Mouse (Mus musculus) kidney, embryonic 15.5 days (tissue): ENCODE measurements around the gene Ints7. TPM values are rescaled to one million over a fixed set of nuclear protein-coding genes. Genes with fewer than 3 reads are reported as not detected.

Experiments used
- ATAC-seq: fragments of 200-750 bp; cut with Nextera tagmentation; replicated peaks from 2 replicates; pipeline ENCODE4 v1.8.0; 2017; ENCODE audit warnings: moderate TSS enrichment; ENCODE audit not compliant: low FRiP score
- H3K27ac ChIP-seq: fragments of 300-500 bp; sonication (generic); 2 replicates; pipeline ENCODE4 v1.5.1; 2015; ENCODE audit warnings: mild to moderate bottlenecking, inconsistent platforms
- H3K27me3 ChIP-seq: fragments of 300-500 bp; sonication (generic); 2 replicates; pipeline ENCODE4 v1.6.1; 2015; ENCODE audit warnings: inconsistent platforms
- H3K36me3 ChIP-seq: fragments of 300-500 bp; sonication (generic); 2 replicates; pipeline ENCODE4 v1.6.1; 2015; ENCODE audit warnings: inconsistent platforms
- H3K4me1 ChIP-seq: fragments of 300-500 bp; sonication (generic); 2 replicates; pipeline ENCODE4 v1.6.1; 2015; ENCODE audit warnings: inconsistent platforms
- H3K4me2 ChIP-seq: fragments of 300-500 bp; sonication (generic); 2 replicates; pipeline ENCODE4 v1.6.1; 2015; ENCODE audit warnings: moderate library complexity, mild to moderate bottlenecking, inconsistent platforms
- H3K4me3 ChIP-seq: fragments of 300-500 bp; sonication (generic); replicated peaks from 2 replicates; pipeline ENCODE4 v1.5.1; 2015; ENCODE audit warnings: mild to moderate bottlenecking, inconsistent platforms
- H3K9ac ChIP-seq: fragments of 300-500 bp; sonication (generic); 2 replicates; pipeline ENCODE4 v1.6.1; 2015; ENCODE audit warnings: mild to moderate bottlenecking, inconsistent platforms
- H3K9me3 ChIP-seq: fragments of 300-500 bp; sonication (generic); replicated peaks from 2 replicates; pipeline ENCODE4 v1.6.1; 2016; ENCODE audit warnings: inconsistent platforms
- WGBS: fragments of 180-500 bp; shearing (Covaris S2); methylation state at CpG from one replicate; pipeline ENCODE4 v1.1.7; 2015; ENCODE audit warnings: mixed read lengths; 5-methylcytosine and 5-hydroxymethylcytosine counted together
- polyA plus RNA-seq: library from polyadenylated mRNA; unstranded; fragments of >200 nt; fragmentation: Nextera tagmentation; extraction: Ambion mirVana; gene quantifications from 2 replicates; pipeline ENCODE4 v1.2.1, GENCODE M21; 2015

Ints7 gene
- polyA plus RNA-seq, 1 experiment from 2014 or later, result 71.2 TPM

DNA sequence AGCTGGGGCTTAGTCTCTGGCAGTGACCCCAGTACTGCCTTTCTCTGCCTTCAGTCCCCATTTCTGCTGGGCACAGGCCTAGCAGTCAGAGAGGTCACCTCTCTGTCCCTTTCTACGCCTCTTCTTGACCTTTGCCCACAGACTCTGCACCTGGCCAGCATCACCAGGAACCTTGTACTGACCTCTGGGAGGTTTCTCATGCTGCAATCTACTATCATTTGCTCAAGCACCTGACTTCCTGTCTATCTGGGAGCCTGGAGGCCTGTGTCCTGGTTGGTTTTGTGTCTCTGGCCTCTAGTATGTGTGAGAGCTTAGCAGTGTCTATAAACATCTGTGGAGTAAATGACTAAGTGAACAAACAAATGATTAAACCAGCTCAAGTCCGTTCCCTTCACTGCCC is 64.7 kb downstream of the Ints7 start:
- Histone ChIP-seq H3K36me3 (no peaks in the 10 kb centered on the region), H3K4me1 (peaks cover 8% of the 10 kb centered on the region), H3K27me3 (no peaks in the 10 kb centered on the region), H3K9me3 (no peaks in the 10 kb centered on the region), H3K9ac (no peak overlapping the region), H3K4me3 (no peak overlapping the region), H3K4me2 (no peak overlapping the region), H3K27ac (0 out of 2 replicates have a peak overlapping the region, but pooled peaks have one; percentile 9)
- ATAC-seq, result no peak
- 74% methylated on average over 2 of the region's 2 CpGs for WGBS

DNA sequence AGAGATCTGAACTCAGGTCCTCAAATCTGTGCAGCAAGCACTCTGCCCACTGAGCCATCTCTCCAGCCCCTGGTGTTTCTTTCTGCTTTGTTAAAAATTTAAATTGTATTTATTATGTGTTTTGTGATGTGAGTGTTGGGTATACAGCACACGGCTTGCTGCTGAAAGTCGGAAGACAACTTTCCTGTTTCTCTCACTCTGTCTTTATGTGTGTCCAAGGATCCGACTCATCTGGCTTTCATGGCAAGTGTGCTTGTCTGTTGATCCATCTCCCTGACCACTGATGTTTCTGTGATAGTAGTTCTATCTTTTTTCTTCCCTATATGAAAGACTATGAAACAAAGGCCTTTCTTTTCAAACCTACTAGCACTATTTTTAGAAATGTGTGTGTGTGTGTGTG is 65.4 kb downstream of the Ints7 start:
- Histone ChIP-seq H3K9me3 (no peaks in the 10 kb centered on the region), H3K36me3 (no peaks in the 10 kb centered on the region), H3K4me3 (no peak overlapping the region), H3K27ac (no peak overlapping the region), H3K9ac (no peak overlapping the region), H3K27me3 (no peaks in the 10 kb centered on the region), H3K4me2 (no peak overlapping the region), H3K4me1 (peaks cover 8% of the 10 kb centered on the region)
- no peak for ATAC-seq
- WGBS, result 84% methylated on average over 3 of the region's 3 CpGs

GRCm38 (mm10) chr1:191641438-191641837 is 66.0 kb downstream of the Ints7 start:
- H3K4me3 ChIP-seq, result no peak overlapping the region
- no peaks in the 10 kb centered on the region for H3K27me3 ChIP-seq
- H3K4me2 ChIP-seq, result no peak overlapping the region
- 29% methylated on average over 2 of the region's 2 CpGs for WGBS
- H3K27ac ChIP-seq, result no peak overlapping the region
- H3K9ac ChIP-seq, result no peak overlapping the region
- peaks cover 8% of the 10 kb centered on the region for H3K4me1 ChIP-seq
- no peaks in the 10 kb centered on the region for H3K36me3 ChIP-seq
- peak; percentile 49; the same call in 1 of the 2 replicates for ATAC-seq
- H3K9me3 ChIP-seq, result no peaks in the 10 kb centered on the region

DNA sequence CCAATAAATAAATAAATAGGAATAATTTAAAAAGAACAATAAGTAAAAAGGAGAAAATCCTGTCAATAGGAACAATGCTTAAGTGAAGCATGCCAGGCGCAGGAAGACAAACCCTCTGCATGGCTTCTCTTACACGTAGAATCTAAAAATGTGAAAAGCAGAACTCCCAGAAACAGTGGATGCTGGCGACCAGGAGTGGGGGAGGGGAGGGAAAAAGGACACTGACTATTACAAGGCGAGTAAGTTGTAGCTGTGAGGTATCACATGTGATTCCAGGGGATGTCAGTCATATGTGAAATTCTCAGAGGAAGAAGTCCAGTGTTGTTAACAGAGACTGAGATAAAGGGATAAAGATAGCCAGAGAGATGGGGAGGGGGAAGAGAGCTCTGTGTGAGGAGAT is 67.5 kb downstream of the Ints7 start:
- no peak overlapping the region for H3K27ac ChIP-seq
- 61% methylated on average over 4 of the region's 4 CpGs for WGBS
- H3K4me3 ChIP-seq, result no peak overlapping the region
- H3K27me3 ChIP-seq, result no peaks in the 10 kb centered on the region
- H3K4me1 ChIP-seq, result peaks cover 8% of the 10 kb centered on the region
- no peak for ATAC-seq
- H3K4me2 ChIP-seq, result no peak overlapping the region
- no peaks in the 10 kb centered on the region for H3K36me3 ChIP-seq
- no peak overlapping the region for H3K9ac ChIP-seq
- H3K9me3 ChIP-seq, result no peaks in the 10 kb centered on the region

DNA sequence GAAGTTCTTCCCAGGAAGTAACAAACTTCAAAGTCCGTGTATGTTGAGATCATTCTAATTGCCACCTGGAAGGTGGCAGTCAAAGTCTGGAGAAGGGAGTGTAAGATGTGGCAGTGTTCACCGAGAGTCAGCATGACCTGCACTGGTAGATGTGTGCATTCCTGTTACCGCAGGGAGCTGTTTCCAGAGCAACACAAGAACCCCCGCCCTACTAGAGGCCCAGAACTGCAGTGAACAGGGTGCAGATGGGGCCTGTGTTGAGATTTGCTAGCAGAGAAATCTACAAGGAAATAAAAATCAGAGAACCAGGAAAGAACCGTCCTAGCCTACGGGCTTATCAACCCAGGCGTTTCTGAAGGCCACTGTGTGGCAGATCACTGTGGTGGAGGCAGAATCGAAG is 70.5 kb downstream of the Ints7 start:
- ATAC-seq, result no peak

DNA sequence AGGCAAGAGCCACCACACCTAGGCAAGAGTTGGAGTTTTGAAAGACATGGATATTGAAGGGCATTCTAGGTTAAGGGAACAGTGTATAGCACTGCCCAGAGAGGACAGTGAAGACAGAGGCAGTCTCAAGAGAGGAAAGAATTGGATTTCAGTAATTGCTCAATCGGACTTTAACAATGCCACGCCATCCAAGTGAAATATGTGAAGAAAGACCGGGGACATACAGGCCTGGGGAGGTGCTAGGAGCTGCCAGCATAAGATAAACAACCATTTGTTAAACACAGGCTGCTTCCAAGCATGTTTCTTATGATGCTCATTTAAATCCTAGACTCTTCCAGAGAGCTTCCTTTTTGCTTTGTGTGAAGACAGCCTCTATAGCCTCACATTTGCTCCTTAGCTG is 72.2 kb downstream of the Ints7 start:
- Histone ChIP-seq H3K4me3 (no peak overlapping the region), H3K27ac (no peak overlapping the region), H3K4me2 (no peak overlapping the region), H3K4me1 (no peaks in the 10 kb centered on the region), H3K27me3 (no peaks in the 10 kb centered on the region), H3K9ac (no peak overlapping the region), H3K9me3 (no peaks in the 10 kb centered on the region), H3K36me3 (no peaks in the 10 kb centered on the region)
- 73% methylated on average over 3 of the region's 3 CpGs for WGBS
- ATAC-seq, result no peak

More for the DNA sequence above, 70.5 kb downstream of the Ints7 start:
- H3K4me3 ChIP-seq, result no peak overlapping the region
- no peak overlapping the region for H3K9ac ChIP-seq
- no peaks in the 10 kb centered on the region for H3K9me3 ChIP-seq
- no peaks in the 10 kb centered on the region for H3K27me3 ChIP-seq
- H3K4me1 ChIP-seq, result peaks cover 6% of the 10 kb centered on the region
- H3K36me3 ChIP-seq, result no peaks in the 10 kb centered on the region
- H3K4me2 ChIP-seq, result no peak overlapping the region
- 58% methylated on average over 8 of the region's 8 CpGs for WGBS
- no peak overlapping the region for H3K27ac ChIP-seq

GRCm38 (mm10) chr1:191659441-191659840 is 84.0 kb downstream of the Ints7 start:
- no peak for ATAC-seq
- peaks cover 41% of the 10 kb centered on the region for H3K4me1 ChIP-seq

DNA sequence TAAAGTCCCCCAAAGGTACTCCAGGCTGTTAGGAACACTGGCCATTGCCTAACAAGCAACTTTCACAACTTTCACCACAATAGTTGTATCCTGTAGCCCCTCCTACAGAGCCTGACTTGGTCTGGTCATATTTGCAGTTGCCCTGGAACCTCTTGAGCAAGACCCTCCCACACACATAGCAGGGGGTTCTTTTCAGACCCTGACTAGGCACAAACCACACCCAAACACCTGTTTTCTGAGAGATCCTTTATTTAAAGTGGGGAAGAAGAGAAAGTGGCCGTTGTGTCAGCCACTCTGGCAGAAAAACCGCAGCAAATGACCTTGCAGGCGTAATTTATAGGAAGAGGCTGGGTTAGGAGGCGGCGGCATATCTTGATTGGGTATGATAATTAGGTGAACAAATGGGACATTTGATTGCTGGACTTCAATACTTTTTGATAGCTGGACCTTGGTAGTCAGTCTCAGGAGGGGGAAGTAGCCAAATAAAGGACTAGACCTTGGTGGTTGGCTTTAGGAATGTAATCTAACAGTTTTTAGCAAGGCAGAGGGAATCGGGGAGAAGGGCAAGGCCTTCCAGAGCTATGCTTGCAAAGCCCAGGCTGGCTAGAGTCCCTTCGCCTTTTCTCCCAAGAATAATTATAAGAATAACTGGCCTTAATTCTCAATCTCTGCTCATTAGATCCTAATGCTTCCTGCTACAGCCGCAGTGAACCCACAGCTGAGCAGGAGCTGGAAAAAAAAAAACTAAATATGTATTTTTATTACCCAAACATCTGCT is 85.8 kb downstream of the Ints7 start:
- H3K4me3 ChIP-seq, result no peak overlapping the region
- WGBS, result 62% methylated on average over 8 of the region's 8 CpGs

More at GRCm38 (mm10) chr1:191659441-191659840, 84.0 kb downstream of the Ints7 start:
- no peaks in the 10 kb centered on the region for H3K9me3 ChIP-seq
- no peak overlapping the region for H3K4me3 ChIP-seq
- H3K9ac ChIP-seq, result no peak overlapping the region
- H3K36me3 ChIP-seq, result no peaks in the 10 kb centered on the region
- no peaks in the 10 kb centered on the region for H3K27me3 ChIP-seq
- H3K27ac ChIP-seq, result no peak overlapping the region
- 82% methylated on average over 3 of the region's 3 CpGs for WGBS
- no peak overlapping the region for H3K4me2 ChIP-seq

GRCm38 (mm10) chr1:191662178-191662898 is 86.9 kb downstream of the Ints7 start:
- Histone ChIP-seq H3K9me3 (no peaks in the 10 kb centered on the region), H3K4me2 (0 out of 2 replicates have a peak overlapping the region, but pooled peaks have one; percentile 10), H3K4me3 (no peak overlapping the region), H3K36me3 (no peaks in the 10 kb centered on the region), H3K4me1 (peaks cover 40% of the 10 kb centered on the region), H3K27ac (peak overlapping the region; percentile 89), H3K9ac (no peak overlapping the region), H3K27me3 (no peaks in the 10 kb centered on the region)
- peak; percentile 67 for ATAC-seq
- 26% methylated on average over 9 of the region's 9 CpGs for WGBS

More for the DNA sequence above, 85.8 kb downstream of the Ints7 start:
- Histone ChIP-seq H3K4me1 (peaks cover 41% of the 10 kb centered on the region), H3K9ac (no peak overlapping the region), H3K4me2 (no peak overlapping the region), H3K36me3 (no peaks in the 10 kb centered on the region), H3K9me3 (no peaks in the 10 kb centered on the region), H3K27ac (0 out of 2 replicates have a peak overlapping the region, but pooled peaks have one; percentile 89), H3K27me3 (no peaks in the 10 kb centered on the region)
- no peak for ATAC-seq

DNA sequence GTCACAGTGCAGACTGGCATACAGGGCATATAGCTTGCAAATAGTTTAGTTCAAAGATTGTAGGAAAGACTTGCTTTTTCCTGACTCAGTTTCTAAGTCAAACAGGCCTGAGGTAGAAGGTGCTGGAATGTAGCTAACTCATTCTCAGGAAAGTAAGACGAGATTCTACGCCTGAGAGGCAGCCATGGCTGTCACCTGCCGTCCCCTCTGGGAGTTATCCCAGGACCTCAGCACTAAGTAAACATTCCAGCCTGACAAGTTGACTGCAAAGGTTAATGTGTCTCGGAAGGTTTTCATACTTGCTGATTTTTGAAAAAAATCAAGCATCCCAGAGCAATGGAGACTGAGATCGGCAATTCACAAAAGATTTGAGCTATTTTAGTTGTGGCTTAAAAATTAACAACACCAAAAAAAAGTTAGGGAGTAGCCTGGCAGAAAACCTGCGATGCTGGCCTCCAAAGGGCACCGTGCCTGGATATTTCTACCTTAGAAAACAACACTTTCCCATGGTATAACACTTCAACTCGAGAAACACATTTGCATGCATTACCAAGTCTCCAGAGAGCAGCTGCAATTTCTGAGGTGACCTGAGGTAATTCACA is 87.6 kb downstream of the Ints7 start:
- Histone ChIP-seq H3K4me2 (peak overlapping the region; percentile 30), H3K4me1 (peaks cover 36% of the 10 kb centered on the region), H3K9me3 (no peaks in the 10 kb centered on the region), H3K27me3 (no peaks in the 10 kb centered on the region), H3K36me3 (no peaks in the 10 kb centered on the region), H3K27ac (peak overlapping the region; percentile 89), H3K9ac (no peak overlapping the region), H3K4me3 (no peak overlapping the region)
- 18% methylated on average over 8 of the region's 8 CpGs for WGBS
- peak; percentile 75 for ATAC-seq

DNA sequence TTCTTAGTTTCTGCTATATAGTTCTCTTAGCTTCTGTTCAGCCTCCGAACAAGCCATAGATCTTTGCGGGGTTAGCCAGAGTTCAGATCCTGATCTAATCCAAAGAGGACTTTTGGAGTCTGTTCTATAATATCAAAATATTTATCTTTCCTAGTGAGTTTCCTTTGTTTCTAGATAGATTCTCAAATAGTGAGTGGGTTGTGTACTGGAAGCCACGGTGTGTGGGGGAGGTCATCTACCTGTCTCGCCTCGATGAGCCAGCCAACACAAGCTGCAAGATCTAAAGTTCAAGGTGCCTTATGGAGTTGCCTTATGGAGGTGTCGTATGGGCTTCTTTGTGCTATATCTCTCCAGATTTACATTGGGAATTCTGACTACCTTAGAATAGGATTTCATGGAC is 88.2 kb downstream of the Ints7 start:
- 31% methylated on average over 6 of the region's 6 CpGs for WGBS
- no peaks in the 10 kb centered on the region for H3K9me3 ChIP-seq
- no peak overlapping the region for H3K4me3 ChIP-seq
- H3K27ac ChIP-seq, result peak overlapping the region; percentile 89
- no peak; the same call in 1 of the 2 replicates for ATAC-seq
- peaks cover 40% of the 10 kb centered on the region for H3K4me1 ChIP-seq
- no peaks in the 10 kb centered on the region for H3K27me3 ChIP-seq
- H3K4me2 ChIP-seq, result peak overlapping the region; percentile 30
- H3K36me3 ChIP-seq, result no peaks in the 10 kb centered on the region
- no peak overlapping the region for H3K9ac ChIP-seq

DNA sequence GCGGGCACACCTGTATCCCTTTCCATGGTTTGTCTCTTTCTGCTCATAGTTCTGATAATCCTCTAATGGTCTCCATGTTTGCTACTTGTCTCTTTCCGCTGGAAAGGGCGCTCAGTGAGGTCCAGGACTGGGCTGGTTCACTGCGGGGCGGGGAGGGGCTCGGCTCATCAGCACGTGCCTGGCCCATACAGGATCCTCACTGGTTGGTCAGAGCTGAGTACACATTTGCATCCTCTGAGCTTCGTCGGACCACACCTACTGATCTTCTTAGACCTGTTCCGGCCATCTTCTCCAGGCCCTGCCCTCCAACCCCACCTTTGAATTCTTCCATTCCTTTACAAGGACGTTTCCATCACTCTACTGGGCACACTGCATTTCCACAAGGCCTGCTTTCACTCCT is 90.9 kb downstream of the Ints7 start:
- no peaks in the 10 kb centered on the region for H3K36me3 ChIP-seq
- peaks cover 35% of the 10 kb centered on the region for H3K4me1 ChIP-seq
- H3K27ac ChIP-seq, result no peak overlapping the region
- no peaks in the 10 kb centered on the region for H3K9me3 ChIP-seq
- H3K4me2 ChIP-seq, result no peak overlapping the region
- ATAC-seq, result no peak
- no peaks in the 10 kb centered on the region for H3K27me3 ChIP-seq
- H3K4me3 ChIP-seq, result no peak overlapping the region
- H3K9ac ChIP-seq, result no peak overlapping the region
- 86% methylated on average over 11 of the region's 11 CpGs for WGBS
